Mouse (Mus musculus): ENCODE measurements around the gene Vamp8.
A peak's percentile ranks its signal among the peaks of the same experiment; 100 is the strongest.

Vamp8 gene

DNA sequence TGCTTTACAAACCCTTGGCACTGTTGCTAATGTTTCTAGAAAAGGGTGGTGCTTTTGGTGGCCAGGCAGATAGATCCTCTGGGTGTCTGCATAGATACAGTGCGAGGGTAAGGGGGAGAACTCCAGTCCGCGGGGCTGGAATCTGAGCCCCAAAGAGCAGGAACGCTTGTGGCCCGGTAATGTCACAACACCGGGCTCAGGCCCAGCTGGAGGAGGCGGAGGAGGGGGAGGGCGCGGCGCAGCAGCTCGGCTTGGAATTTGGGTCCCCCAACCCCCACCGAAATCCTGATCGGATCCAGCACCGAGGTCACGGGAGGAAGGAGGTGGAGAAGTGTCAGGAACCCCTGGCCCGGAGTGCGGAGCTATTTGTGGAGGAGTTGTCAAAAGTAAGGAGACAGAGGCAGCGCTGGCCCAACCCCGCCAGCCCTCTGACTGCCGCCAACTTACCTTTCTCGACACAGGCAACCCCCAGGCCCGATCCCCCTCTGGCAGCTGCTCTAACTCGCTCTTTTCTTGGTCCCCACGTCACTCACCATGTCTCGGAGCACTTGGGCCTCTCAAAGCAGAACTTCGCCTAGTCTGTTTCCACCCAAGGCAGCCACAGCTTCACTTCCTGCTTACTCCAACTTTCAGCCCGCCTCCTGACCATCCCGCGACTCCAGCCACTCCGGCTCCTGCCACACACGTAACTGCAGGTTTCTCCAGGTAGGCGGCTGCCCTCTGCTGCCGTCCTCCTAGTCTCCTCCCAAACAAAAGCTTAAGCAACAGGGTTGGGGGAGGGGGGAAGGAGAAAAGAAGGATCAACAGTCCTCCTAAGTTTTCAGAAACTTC is at the start of gene Vamp8:
Gene Vamp8 (minus strand): TSS at position 763 of the 831 bp plus-strand sequence.
- peak; percentile 91 for DNase-seq (ENCODE audit: low spot score)

DNA sequence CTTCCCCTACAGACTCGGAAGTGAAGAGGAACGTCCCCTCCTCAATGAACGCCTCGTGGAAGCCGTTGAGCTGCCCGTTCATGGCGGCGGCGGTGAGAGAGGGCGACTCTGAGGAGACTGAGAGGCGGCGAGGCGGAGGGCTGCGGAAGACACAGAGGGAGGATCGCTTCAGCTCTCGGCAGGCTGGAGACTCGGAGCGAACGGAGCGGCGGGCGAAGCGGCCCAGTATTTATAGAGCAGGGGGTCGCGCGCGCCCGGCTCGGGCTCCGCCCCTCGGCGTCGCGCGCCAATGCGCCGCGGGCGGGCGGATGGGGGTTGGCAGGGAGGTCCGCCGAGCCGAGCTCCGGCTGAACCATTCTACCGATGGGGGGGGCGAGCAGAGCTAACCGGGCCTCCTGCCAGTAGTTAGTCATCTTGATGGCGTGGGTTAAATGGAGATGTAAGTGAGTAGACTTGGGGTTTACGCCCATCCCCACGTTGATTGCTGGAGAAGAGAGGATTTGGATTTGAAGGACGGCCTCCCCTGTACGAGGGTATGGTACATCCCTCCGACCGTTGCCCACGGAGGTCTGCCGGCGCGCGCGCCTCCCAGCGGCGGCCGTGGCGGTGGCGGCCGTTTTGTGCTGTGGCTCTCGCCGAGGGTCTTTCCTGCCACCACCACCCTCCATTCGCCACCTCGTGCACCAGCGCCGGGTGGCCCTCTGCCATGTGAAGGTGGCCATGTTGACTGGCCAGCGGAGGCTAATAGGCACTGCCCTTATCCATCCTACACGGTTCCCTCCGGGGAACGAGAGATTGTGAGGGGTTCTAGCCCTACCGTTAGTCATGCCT is 49.1 kb upstream of the Vamp8 start, which contains the start of gene Mat2a:
Gene Mat2a (minus strand): TSS at position 204 of the 831 bp plus-strand sequence.
- DNase-seq (ENCODE audit: low spot score), result peak; percentile 92

DNA sequence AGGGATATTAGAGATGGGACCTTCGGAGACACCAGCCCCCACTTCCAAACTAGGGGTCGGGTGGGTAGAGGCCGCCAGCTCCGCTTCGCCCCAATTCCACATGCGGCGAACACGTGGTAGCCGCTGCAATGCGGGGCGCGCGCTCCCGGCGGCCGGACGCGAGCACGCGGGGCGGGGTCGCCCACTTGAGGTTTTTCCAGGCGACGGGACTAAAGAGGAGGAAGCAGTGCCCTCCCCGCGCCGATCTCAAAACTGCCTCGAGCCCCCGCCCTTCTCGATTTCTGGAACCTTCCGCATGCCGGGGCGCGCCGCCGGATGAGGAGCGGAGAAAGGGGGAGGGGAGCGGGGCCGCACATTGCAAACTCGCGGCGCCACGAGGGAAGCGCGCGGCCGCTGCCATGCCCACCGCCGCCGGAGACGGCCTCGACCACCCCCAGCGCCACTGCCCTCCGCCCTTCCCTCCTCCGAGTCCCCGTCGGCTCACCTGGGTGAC is 48.4 kb upstream of the Vamp8 start:
- peak; percentile 85 for DNase-seq (ENCODE audit: low spot score)

DNA sequence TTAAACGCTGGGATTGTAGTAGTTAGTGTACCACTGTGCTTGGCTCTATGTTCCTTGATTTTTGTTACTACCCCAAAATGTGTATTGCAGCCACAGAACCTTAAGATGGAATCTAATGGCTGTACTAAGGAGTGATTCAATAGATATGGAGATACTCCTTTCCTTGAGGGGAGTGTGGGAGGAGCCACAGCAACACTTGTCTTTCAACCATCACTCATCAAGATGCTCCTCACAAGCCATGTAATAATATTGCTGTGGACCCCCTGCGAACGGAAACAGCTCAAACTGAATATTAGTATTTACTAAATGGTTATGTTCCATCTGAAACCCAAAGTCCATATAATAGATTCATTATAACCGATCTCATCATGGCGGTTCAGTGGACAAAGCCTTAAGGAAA is 47.7 kb upstream of the Vamp8 start:
- DNase-seq (ENCODE audit: low spot score), result no peak

DNA sequence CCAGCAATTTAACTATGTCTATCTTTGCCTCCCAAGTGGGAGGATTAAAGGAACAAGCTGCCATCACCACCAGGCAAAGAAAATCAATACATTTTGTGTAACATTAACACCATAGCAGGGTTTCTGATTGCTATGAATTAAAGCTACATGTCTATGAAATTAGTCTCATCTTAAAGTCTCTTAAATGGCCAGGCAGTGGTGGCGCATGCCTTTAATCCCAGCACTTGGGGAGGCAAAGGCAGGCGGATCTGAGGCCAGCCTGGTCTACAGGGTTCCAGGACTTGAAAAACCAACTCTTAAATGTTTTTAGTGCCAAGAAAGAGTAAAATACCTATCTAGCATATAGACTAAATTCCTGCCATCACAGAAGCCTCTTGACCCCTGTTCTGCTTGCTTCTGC is 41.6 kb upstream of the Vamp8 start:
- DNase-seq (ENCODE audit: low spot score), result no peak

DNA sequence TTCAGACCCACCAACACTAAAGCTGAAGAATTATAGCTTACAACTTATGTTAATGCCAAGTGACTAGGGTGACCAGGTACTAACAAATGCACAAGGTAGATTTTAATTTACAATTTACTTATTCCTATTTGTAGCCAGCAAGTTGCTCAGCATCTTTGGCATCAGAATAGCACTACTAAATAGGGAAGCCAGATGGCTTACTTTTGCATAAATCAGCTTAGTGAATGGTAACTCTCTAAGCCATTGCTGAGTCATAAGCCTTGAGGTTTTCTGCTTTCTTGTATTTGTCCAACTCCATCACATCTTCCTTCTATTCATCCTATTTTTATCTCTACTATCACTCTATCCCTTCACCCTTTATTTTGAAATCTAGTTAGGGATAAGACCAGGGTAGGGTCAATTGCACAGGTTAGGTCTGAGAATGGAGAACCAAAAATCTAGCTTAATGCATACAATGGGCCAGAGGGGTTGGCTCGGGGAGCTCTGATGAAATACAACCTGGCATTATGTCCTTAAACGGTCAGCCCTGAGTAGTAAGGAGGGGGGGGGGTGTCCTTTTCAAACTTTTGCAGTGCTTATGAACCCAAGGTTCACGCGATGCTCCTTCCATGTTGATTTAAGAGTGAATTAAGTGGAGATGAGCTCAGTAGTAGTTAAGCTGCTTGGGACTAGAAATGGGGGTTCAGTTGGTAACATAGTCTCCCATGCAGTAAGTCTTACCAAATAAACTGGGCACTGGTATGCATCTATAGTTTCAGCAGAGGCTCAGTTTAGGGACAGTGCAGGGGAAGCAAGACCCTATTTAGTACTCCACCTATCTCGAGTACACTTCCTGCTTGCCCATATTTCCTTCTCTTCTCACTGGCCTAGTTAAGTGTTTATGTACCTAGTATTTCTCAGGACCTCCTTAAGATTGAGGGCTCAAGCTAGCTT is 40.8 kb upstream of the Vamp8 start:
- peak; percentile 34 for DNase-seq (ENCODE audit: low spot score)

DNA sequence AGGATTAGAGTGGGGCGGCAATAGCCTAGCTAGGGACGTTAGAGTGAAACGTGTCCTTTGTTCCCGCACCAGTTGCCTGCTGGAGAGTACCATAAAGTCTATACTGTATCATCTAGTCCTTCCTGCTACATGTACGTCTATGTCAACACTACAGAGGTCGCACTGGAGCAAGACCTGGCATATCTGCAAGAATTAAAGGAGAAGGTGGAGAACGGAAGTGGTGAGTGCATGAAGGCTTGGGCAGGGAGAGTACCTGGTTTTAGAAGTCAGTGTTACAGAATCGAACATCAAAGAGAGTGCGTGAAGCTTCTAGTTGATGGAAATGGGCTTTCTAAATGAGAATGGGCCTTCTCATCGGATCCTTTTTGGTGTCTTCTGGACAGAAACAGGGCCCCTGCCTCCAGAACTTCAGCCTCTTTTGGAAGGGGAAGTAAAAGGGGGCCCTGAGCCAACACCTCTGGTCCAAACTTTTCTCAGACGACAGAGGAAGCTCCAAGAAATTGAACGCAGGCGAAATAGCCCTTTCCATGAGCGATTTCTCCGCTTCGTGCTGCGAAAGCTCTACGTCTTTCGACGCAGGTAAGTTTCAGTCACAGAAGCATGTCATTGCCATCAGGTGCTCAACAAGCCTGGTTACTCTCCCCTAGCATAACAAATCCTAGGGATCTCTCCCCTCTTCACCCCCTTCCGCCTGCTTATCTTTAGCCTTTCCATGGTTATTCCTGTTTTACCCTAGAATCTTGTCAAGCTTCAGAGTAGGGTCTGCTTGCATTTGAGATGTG is 38.7 kb upstream of the Vamp8 start:
- no peak for DNase-seq (ENCODE audit: low spot score)

DNA sequence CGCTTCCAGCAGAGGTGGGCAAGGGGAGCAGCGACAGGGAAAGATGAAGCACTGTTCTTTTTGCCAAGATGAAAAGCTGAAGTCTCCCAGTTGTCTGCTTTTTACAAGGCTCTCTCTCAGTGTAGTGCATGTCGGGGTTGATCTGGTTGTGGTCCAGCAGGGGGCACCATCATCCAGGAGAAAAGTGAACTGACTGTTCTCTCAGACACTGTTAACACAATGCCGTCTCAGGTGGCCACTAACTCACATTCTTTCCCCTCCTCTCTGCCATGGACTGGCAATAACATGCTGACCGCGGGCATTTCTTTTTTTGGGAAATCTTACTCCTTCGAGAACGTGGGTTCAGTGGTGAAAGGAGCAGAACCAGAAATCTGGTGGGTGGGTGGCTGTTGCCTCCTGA is 37.5 kb upstream of the Vamp8 start:
- DNase-seq (ENCODE audit: low spot score), result peak; percentile 45

DNA sequence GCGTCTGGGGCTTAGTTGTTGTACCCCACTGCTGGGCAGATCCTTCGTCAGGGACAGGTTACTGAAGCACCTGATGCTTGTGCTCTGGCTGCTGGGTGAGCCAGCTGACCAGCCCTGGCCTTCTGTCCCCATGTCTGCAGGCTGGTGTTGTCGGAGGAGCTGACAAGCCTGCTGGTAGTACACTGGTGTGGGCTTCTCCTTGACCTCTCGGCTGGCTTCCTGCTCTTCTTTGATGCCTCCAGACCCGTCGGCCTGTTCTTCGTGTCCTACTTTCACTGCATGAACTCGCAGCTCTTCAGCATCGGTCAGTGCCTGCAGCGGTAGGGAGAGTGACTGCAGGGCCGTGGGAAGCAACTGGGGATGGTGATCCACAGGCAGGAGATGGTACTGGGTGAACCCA is 35.1 kb upstream of the Vamp8 start:
- no peak for DNase-seq (ENCODE audit: low spot score)

DNA sequence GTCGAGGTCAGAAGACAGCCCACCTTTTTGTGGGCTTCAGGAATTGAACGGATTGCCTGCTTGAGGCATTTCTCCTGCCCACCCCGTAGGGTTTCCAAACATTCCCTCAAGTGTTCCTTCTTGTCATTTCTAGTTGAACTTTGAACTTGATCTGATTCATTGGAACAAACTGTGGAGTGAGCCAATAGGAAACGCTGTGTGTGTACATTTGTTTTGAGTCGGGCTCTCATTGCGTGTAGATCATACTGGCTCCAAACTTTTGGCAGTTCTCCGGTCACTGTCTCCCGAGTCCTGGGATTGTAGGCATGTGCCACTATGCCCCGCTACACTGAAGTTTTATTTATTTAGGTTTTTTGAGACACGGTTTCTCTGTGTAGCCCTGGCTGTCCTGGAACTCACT is 30.4 kb upstream of the Vamp8 start:
- no peak for DNase-seq (ENCODE audit: low spot score)

DNA sequence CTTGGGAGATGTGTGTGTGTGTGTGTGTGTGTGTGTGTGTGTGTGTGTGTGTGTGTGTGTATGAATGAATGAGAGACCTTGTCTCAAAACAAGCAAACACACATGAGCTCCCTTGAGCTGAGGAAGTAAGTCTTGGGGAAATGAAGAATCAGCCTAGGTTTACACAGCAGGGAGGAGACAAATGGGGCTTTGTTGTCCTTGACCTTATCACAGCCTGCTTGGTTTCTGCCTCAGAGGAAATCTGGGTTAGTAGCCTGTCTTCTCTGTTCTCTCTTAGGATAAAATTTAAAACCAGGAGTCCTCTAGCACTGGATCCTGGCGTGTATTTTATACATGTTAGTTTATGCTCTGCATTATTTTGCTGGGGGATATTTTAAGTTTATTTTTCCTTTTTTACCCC is 29.3 kb upstream of the Vamp8 start:
- no peak for DNase-seq (ENCODE audit: low spot score)

DNA sequence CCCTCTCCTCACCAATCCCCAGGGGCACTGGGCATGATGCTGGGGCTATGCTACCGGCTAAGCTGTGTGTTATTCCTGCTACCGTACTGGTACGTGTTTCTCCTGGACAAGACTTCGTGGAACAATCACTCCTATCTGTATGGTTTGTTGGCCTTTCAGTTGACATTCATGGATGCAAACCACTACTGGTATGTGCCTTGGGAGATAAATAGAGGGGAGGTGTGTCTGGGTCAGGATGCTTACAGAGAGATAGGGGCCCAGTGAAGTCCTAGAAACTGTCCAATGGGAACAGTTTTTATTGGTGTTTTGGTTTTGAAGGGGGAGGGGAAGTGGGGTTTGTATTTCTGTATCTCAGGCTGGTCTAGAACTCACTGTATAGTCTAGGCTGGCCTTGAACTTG is 27.8 kb upstream of the Vamp8 start:
- no peak for DNase-seq (ENCODE audit: low spot score)

DNA sequence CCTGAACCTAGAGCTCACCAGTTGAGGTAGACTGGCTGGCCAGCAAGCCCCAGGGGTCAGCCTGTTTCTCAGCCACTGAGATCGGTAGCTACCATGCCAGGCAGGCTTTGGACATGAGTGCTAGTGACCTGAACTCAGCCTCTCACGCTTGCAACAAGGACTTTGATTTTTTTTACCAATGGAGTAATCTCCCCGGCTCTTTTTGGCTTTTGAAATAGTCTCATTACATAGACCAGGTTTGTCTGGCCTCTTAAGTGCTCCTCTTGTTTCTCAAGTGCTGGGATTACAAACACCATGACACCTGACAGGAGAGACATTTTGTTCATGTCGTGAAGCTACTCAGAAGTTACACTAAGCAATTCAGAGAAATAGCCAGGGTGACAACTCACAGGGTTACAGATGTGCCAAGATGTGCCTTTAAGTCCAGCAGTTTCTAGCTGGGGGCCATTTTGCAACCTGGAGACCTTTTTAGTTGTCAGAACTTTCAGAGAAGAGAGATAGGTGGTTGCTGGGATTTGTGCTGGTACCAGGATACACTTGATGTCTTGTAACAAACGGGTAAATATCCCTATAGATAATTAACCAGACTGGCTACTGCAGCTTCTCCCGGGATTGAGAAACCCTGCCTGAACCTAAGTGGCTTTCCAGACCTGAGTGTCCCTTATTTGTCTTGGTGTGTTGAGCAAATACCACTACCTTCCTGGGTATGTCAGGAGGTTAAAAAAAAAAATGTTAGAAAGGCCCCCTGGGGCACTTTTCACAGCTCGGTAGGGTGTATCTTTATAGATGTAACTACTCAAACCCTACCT is 25.7 kb upstream of the Vamp8 start:
- DNase-seq (ENCODE audit: low spot score), result peak; percentile 82

DNA sequence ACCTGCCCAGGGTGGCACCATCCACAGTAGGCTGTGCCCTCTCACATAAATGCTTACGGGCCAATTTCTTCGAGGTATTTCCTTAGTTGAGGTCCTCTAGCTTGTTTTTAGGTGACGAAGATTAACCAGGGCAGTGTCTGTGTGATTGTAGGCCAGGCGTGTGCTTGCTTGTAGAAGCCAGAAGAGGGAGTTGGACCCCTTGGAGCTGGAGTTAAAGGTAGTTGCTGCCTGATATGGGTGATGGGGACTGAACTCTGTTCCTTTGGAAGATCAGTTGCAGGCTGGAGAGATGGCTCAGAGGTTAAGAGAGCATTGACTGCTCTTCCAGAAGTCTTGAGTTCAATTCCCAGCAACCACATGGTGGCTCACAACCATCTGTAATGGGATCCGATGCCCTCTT is 24.7 kb upstream of the Vamp8 start:
- DNase-seq (ENCODE audit: low spot score), result no peak

DNA sequence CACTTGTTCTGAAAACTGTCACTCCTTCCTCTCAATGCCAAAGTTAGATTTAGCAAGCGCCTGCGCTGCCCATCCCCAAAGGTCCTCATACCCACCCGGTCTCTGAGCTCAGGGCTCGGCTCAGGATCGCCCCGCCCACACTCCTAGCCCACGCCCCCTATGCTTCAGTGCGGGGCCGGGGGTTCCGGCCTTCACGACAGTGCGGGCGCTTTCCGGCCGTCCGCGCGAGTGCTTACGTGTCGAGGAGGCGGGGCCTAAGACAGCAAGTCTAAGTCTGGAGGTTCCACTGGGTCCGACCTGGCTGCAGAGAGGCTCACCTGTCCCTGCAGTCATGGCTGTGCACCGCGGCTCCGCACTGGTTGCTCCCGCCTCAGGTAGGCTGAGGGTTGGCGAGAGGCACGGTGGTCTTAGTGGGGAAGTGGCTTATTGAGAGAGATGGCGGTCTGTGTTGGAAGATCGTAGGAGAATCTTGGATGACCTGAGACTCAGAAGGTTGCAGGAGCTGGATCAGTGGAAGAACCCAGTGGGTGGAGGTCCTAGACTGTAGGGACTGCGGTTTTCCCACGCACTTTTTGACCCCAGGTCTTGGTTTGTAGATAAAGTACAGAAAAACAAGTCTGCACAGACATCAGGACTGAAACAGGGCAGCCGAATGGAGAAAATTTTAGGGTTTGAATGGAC is 23.7 kb upstream of the Vamp8 start, which contains the start of gene Ggcx:
Gene Ggcx (plus strand): TSS at position 233 of the 681 bp plus-strand sequence.
- DNase-seq (ENCODE audit: low spot score), result peak; percentile 95

DNA sequence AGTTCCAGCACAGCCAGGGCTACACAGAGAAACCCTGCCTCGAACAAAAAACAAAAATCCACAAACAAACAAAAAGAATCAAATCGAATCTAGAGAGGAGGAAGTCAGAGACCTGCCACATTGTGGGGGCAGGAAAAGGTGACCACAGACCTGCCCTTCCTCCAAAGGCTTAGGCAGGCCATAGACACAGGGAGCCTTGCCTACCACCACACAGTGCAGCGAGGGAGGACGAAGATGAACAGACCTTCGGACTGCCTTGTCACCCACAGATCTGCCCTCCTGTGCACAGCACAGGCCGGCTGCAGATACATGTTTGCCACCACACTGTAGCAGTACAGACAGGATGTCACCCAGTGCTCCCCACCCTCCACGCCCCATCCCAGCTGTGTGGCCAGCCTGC is 20.0 kb upstream of the Vamp8 start:
- DNase-seq (ENCODE audit: low spot score), result no peak

DNA sequence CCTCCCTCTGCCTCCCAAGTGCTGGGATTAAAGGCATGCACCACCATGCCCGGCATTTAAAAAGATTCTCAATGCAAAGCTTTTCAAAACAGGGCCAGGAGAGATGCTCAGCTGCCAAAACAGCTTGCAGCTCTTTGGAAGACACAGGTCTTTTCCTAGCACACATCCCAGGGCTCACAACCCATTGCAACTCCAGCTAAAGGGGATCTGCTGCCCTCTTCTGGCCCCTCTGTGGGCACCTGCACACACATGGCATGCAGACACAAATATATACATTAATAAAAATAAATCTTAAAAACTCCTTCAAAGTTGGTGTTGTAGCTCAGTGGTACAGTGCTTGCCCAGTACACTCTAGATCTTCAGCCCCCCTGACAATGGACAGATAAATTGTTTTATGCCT is 19.5 kb upstream of the Vamp8 start:
- DNase-seq (ENCODE audit: low spot score), result no peak

DNA sequence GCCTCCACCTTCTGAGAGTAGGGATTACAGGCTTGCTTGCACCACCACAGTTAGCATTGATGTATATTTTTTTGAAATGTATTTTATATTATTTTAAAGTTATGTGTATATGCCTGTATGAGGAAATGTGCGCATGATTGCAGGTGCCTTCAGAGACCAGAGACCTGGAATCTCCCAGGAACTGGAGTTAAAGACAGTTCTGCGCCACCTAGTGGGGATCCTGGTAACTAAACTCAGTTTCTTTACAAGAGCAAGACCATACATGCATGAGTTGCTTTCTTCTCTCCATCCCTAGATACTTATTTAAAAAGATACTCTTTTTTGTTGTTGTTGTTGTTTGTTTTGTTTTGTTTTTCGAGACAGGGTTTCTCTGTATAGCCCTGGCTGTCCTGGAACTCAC is 19.1 kb upstream of the Vamp8 start:
- no peak for DNase-seq (ENCODE audit: low spot score)

DNA sequence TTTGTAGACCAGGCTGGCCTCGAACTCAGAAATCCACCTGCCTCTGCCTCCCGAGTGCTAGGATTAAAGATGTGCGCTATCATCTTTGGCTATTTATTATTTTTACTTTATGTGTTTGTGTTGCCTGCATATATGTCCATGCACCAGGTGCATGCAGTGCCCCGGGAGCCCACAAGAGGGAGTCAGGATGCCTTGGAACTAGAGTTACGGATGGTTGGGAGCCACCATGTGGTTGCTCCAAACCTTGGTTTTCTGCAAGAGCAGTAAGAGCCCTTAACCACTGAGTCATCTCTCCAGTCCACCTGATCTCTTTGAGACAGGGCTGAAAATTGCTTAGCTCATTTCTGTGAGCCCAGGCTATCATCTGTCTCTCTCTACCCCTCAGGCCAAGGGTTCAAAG is 16.6 kb upstream of the Vamp8 start:
- peak; percentile 85 for DNase-seq (ENCODE audit: low spot score)

DNA sequence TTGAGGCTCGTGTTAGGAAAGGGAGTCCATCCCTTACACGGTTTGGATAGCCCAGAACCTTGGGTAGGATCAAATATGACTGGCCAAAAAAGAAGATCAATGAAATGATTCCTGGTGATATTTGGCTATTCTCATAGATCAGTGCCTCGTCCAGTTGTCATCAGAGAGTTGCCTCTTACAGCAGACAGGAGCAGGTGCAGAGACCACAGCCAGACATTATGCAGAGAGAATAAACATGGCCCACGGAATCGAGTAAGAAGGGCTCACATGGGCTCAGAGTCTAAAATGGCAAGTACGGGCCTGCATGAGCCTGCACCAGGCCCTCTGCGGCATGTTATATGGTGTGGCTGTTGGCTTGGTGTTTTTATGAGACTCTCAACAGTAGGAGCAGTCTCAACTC is 14.9 kb upstream of the Vamp8 start:
- DNase-seq (ENCODE audit: low spot score), result no peak

All from yolk sac, embryonic 10.5 days (tissue).